Mouse (Mus musculus) embryonic facial prominence, embryonic 10.5 days (tissue): ENCODE data around the gene Ccr1l1. TPM values are rescaled to one million over a fixed set of nuclear protein-coding genes. Genes with fewer than 3 reads are reported as not detected.

Experiments
- DNase-seq: peaks from one replicate; pipeline ENCODE4 v3.0.0-alpha.2; 2017; ENCODE audit warnings: low spot score
- H3K27ac ChIP-seq: fragments of 300-500 bp; sonication (generic); replicated peaks from 2 replicates; pipeline ENCODE4 v1.5.1; 2016; ENCODE audit warnings: mild to moderate bottlenecking
- H3K27me3 ChIP-seq: fragments of 300-500 bp; sonication (generic); replicated peaks from 2 replicates; pipeline ENCODE4 v1.6.1; 2016; ENCODE audit warnings: low read depth, mild to moderate bottlenecking; ENCODE audit not compliant: poor library complexity, severe bottlenecking
- H3K36me3 ChIP-seq: fragments of 300-500 bp; sonication (generic); replicated peaks from 2 replicates; pipeline ENCODE4 v1.6.1; 2016; ENCODE audit warnings: mild to moderate bottlenecking, moderate library complexity
- H3K4me1 ChIP-seq: fragments of 300-500 bp; sonication (generic); 2 replicates; pipeline ENCODE4 v1.6.1; 2016
- H3K4me3 ChIP-seq: fragments of 300-500 bp; sonication (generic); 2 replicates; pipeline ENCODE4 v1.5.1; 2016; ENCODE audit warnings: mild to moderate bottlenecking, moderate library complexity
- H3K9me3 ChIP-seq: fragments of 300-500 bp; sonication (generic); 2 replicates; pipeline ENCODE4 v1.6.1; 2016; ENCODE audit warnings: mild to moderate bottlenecking
- WGBS: fragments of 180-500 bp; shearing (Covaris S2); methylation state at CpG from one replicate; pipeline ENCODE4 v1.1.7; 2016; 5-methylcytosine and 5-hydroxymethylcytosine counted together
- polyA plus RNA-seq: library from polyadenylated mRNA; unstranded; fragments of >200 nt; fragmentation: Nextera tagmentation; extraction: Ambion mirVana; gene quantifications from 2 replicates; pipeline ENCODE4 v1.2.1, GENCODE M21; 2016

Gene Ccr1l1
- polyA plus RNA-seq, 1 experiment from 2014 or later, result not detected

DNA sequence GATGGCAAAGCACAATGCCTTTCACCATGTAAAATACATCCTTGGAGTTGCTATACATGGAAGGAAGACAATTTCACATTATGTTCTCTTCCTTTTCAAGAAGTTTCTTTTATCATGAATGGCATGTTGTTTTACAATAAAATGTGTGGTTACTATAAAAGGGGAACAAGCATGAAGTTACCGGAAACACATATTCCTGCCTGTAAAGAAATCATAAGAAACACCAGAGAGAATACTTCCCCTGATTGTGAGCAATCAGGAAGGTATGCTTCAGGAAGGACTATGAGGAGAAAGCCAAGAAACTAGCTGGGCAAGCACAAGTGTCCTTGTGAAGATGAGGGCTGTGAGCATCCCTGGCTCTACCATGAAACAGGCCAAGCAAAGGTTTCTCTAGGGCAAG is 27.0 kb downstream of the Ccr1l1 start:
- no peaks in the 10 kb centered on the region for H3K27me3 ChIP-seq
- H3K9me3 ChIP-seq, result no peaks in the 10 kb centered on the region
- H3K4me3 ChIP-seq, result no peak overlapping the region
- 91% methylated on average over 1 of the region's 1 CpGs for WGBS
- H3K36me3 ChIP-seq, result no peaks in the 10 kb centered on the region
- no peak for DNase-seq
- H3K27ac ChIP-seq, result no peak overlapping the region
- no peaks in the 10 kb centered on the region for H3K4me1 ChIP-seq

DNA sequence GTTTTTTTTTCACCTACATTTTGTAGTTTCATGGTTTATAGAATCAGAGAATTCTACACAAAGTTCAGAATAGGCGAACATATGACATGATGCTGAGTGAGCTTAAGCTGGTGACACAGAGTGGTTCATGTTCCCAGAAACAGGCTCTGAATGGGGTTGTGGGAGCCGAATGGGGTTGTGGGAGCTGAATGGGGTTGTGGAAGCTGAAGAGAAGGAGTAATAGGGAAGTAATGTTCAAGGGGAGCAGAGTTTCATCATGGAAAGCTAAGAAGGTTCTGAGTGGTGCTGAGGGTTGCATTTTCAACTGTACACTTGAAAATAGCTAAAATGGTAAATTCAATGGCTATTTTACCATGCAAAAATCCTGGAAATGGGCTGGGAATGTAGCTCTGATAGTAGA is 28.8 kb downstream of the Ccr1l1 start:
- H3K27ac ChIP-seq, result no peak overlapping the region
- H3K4me1 ChIP-seq, result no peaks in the 10 kb centered on the region
- H3K9me3 ChIP-seq, result no peaks in the 10 kb centered on the region
- no peak overlapping the region for H3K4me3 ChIP-seq
- WGBS, result 89% methylated on average over 2 of the region's 2 CpGs
- no peaks in the 10 kb centered on the region for H3K36me3 ChIP-seq
- no peaks in the 10 kb centered on the region for H3K27me3 ChIP-seq
- DNase-seq, result no peak

DNA sequence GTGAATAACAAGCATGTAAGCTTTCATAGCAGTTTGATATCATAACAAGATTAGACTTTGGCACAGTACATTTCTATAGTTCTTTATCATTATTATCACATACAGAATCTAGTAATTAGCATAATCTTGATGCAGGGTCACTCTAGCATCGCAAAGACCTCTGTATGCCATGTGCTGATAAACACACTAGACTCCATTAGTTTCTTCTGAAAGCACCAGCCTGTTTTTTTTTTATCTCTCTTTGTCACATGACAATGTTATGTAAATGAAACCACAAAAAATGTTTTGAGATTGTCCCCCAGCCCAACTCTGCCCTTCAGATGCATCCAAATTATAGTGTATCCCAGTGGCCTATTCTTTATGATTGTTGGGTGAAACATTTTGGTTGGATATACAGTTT is 30.4 kb downstream of the Ccr1l1 start:
- WGBS, result 81% methylated on average over 1 of the region's 1 CpGs
- no peaks in the 10 kb centered on the region for H3K27me3 ChIP-seq
- H3K36me3 ChIP-seq, result no peaks in the 10 kb centered on the region
- no peak overlapping the region for H3K4me3 ChIP-seq
- no peak overlapping the region for H3K27ac ChIP-seq
- no peak for DNase-seq
- no peaks in the 10 kb centered on the region for H3K9me3 ChIP-seq
- H3K4me1 ChIP-seq, result no peaks in the 10 kb centered on the region

DNA sequence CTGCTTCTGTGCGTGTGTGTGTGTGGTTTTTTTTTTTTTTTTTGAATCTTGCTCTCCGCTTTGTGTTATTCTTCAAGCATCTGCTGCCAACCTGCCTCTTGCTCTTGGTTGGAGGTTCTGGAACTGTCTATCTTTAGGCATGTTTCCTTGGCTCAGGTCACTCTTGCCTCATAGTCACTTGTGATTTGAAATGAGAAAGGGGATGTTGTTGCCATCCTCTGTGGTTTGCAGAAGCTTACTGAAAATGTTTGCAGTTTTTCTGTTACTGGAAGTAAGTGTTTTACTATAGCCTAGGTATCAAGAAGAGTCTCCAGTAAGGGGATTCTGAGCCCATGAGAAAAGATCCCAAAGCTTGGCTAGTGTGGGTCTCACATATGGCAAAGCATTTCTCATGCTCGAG is 36.2 kb downstream of the Ccr1l1 start:
- H3K4me1 ChIP-seq, result no peaks in the 10 kb centered on the region
- WGBS, result 88% methylated on average over 3 of the region's 3 CpGs

DNA sequence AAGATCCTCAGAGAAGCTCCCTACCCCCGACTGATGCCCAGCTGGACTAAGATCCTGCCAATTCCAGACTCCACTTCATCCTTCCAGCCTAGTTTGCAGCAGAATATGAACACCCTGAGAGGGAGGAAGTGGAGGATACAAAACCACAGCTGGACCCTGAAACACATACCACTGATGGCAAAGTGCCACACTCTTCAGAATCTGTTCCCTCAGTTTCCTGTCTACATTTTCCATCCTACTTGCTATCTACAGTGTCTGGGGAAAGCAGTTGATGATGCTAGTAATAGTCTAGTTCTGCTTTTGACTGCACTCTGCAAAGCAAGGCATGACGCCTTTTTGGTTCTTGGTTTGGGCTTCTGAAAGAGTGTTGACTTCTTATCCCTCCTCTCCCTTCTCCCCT is 36.9 kb downstream of the Ccr1l1 start:
- H3K27me3 ChIP-seq, result no peaks in the 10 kb centered on the region
- 87% methylated on average over 2 of the region's 2 CpGs for WGBS

More for the DNA sequence above, 36.2 kb downstream of the Ccr1l1 start:
- DNase-seq, result no peak
- Histone ChIP-seq H3K27ac (no peak overlapping the region), H3K27me3 (no peaks in the 10 kb centered on the region), H3K4me3 (no peak overlapping the region), H3K9me3 (no peaks in the 10 kb centered on the region), H3K36me3 (no peaks in the 10 kb centered on the region)

DNA sequence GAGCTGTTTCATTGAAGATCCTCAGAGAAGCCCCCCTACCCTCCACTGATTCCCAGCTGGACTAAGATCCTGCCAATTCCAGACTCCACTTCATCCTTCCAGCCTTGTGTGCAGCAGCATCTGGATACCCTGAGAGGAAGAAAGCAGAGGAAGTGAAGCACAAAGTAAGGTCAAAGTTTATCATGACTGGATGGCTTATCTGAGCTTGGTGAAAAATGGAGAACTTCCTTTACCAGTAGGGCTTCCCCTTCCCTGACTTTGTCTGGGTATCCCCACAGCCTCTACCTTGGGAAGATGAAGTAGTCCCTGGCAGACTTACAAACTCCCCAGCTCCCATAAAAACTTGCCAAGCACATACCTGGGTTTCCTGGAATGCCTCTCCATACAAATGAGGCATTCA is 37.6 kb downstream of the Ccr1l1 start:
- DNase-seq, result no peak
- no peaks in the 10 kb centered on the region for H3K36me3 ChIP-seq
- no peaks in the 10 kb centered on the region for H3K9me3 ChIP-seq
- H3K4me1 ChIP-seq, result no peaks in the 10 kb centered on the region
- no peaks in the 10 kb centered on the region for H3K27me3 ChIP-seq
- H3K27ac ChIP-seq, result no peak overlapping the region
- H3K4me3 ChIP-seq, result no peak overlapping the region

More for the DNA sequence above, 36.9 kb downstream of the Ccr1l1 start:
- H3K36me3 ChIP-seq, result no peaks in the 10 kb centered on the region
- no peaks in the 10 kb centered on the region for H3K9me3 ChIP-seq
- no peak overlapping the region for H3K4me3 ChIP-seq
- DNase-seq, result no peak
- no peak overlapping the region for H3K27ac ChIP-seq
- no peaks in the 10 kb centered on the region for H3K4me1 ChIP-seq

DNA sequence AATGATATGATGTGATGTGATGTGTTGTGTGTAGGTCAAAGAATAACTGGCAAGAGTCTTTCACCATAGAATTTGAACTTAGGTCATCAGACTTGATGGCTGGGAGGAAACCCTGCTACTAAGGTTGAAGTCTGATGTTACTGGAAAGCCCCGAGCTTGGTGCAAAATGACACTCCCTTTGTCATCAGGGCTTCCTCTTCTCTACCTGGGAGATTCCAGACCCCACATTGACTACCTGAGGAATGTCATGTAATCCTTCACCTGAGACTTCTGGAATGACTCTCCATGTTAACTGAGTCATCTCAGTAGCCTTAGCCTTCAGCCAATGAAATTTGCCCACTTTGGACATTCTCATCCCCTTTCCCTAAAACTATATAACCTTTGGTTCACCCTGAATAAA is 38.0 kb downstream of the Ccr1l1 start:
- Histone ChIP-seq H3K4me3 (no peak overlapping the region), H3K9me3 (no peaks in the 10 kb centered on the region), H3K27me3 (no peaks in the 10 kb centered on the region), H3K27ac (no peak overlapping the region), H3K4me1 (no peaks in the 10 kb centered on the region), H3K36me3 (no peaks in the 10 kb centered on the region)
- DNase-seq, result no peak
- 74% methylated on average over 1 of the region's 1 CpGs for WGBS

DNA sequence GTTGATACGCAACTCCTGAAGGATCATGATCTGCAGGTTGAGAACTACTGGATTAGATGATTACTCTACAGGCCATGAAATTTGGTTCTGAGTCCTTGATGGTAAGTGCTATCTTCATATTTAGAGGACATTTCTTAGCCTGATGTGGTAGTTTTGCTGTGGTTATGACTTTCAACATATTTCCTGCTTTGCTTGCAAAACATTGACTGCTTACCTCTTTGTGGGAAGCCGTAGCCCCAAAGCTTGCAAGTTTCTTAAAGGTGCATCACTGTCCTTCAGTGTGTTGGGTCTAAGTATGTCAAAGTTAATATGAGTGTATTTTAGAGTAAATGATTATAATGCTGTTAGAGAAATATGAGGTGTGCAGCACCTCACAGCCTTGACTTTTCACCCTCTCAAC is 40.2 kb downstream of the Ccr1l1 start:
- H3K27me3 ChIP-seq, result no peaks in the 10 kb centered on the region
- no peaks in the 10 kb centered on the region for H3K9me3 ChIP-seq
- no peak overlapping the region for H3K4me3 ChIP-seq
- H3K27ac ChIP-seq, result no peak overlapping the region
- 96% methylated on average over 2 of the region's 2 CpGs for WGBS
- DNase-seq, result no peak
- no peaks in the 10 kb centered on the region for H3K36me3 ChIP-seq
- no peaks in the 10 kb centered on the region for H3K4me1 ChIP-seq

DNA sequence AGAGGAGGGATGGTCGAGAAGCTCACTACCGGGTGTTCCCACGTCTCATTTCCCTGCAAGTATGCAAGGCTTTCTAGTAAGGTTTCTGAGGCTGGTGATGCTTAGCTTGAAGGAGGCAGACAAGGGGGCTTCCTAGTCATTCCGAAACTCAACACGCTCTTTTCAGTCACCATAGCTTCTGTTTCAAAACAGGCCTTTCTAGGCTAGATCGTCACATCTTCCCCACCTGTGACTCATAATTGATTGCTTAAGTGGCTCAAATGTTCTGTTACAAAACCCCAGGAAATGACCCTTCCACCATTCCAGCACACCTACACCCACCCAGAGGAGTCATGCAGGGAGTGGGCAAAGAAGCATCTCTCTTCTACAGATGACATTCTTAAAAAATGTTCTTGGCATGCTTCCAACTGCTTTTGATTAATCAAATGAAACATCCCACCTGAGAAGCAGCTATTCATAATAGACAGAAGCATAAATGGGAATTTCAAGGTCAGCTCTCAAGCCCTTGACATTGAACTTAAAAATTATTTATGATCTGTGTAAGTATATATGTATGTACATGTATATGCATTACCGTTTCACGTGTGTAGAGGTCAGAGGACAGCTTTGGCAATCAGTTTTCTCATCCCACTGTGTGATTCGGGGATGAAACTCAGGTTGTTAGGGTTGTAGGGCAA is 41.5 kb downstream of the Ccr1l1 start:
- Histone ChIP-seq H3K27ac (no peak overlapping the region), H3K27me3 (no peaks in the 10 kb centered on the region), H3K4me1 (no peaks in the 10 kb centered on the region), H3K9me3 (no peaks in the 10 kb centered on the region), H3K4me3 (no peak overlapping the region), H3K36me3 (no peaks in the 10 kb centered on the region)
- WGBS, result 90% methylated on average over 9 of the region's 9 CpGs
- DNase-seq, result no peak

DNA sequence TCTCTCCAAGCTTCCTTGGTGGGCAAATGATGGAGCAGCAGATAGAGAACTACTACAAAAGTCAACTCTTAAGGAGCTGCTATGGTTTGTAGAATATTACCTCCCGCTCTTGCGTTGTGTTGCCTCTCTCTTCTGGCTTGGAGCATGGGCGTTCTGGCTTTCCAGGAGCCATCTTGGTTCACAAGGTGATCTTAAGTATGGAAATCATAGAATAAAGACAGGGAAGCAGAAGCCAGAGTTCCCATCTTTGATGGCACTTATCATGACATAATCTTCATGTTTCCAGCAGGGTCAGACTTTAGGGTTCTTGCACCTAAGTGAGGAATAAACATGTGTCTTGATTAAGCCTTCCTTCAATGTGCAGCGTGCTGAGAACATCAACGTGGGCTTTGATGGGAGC is 42.4 kb downstream of the Ccr1l1 start:
- 94% methylated on average over 5 of the region's 5 CpGs for WGBS
- Histone ChIP-seq H3K9me3 (no peaks in the 10 kb centered on the region), H3K27ac (no peak overlapping the region), H3K36me3 (no peaks in the 10 kb centered on the region), H3K4me3 (no peak overlapping the region), H3K27me3 (no peaks in the 10 kb centered on the region), H3K4me1 (no peaks in the 10 kb centered on the region)
- DNase-seq, result no peak

DNA sequence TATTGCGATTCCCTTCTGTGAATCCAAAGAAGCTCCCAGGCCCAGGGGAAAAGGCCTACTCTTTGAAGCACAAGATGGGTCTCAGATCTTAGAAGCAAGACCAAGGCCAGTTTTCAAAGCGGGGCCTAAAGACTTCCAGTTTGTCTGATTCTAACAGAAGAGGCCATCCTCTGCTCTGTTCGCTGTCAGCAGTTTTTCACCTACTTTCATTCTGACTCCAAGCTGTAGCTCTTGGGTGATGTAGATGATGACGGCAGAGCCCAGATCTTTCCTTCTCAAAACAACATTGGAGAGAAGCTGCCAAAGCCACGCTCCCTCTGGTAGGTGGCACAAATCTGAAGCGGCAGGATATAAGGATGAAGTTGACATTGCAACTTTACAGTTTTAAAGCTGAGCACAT is 42.9 kb downstream of the Ccr1l1 start:
- DNase-seq, result no peak
- Histone ChIP-seq H3K27me3 (no peaks in the 10 kb centered on the region), H3K4me1 (no peaks in the 10 kb centered on the region), H3K9me3 (no peaks in the 10 kb centered on the region), H3K4me3 (no peak overlapping the region), H3K27ac (no peak overlapping the region), H3K36me3 (no peaks in the 10 kb centered on the region)
- WGBS, result 93% methylated on average over 6 of the region's 6 CpGs

DNA sequence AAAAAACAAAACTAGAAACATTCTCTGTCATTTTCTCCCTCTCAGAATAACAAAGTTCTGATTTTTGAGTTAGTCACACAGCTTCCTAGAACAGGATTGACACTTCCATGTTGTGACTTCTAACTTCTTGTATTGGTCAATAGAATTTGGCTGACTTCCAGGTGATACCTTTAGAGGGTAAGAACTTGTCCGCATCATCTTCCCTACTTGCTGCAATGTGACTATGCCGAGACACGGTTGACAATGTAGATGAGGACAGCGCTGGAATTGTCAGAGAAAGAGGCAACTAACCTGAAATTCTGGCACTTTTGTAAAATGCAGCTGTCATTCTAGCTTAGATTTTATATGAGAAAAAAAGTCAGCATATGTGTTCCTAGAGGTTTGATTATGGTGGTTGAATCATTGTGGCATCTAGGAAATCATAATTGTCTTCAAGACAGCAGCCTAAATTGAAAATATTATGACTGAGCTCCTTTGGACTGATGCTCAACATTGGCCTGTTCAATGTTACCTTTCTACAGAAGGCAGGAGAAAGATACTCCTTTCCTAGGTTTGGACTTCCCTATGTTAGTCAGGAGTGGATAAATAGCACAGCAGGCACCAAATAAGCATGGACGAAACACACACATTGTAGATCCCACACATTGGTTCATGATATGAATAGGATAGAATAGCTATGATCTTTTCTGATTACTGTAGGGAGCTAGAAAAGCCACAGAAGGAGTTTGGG is 44.3 kb downstream of the Ccr1l1 start:
- H3K4me1 ChIP-seq, result peaks cover 2% of the 10 kb centered on the region
- no peaks in the 10 kb centered on the region for H3K27me3 ChIP-seq
- H3K9me3 ChIP-seq, result no peaks in the 10 kb centered on the region
- no peak overlapping the region for H3K4me3 ChIP-seq
- 93% methylated on average over 5 of the region's 5 CpGs for WGBS
- no peak for DNase-seq
- no peaks in the 10 kb centered on the region for H3K36me3 ChIP-seq
- H3K27ac ChIP-seq, result no peak overlapping the region

DNA sequence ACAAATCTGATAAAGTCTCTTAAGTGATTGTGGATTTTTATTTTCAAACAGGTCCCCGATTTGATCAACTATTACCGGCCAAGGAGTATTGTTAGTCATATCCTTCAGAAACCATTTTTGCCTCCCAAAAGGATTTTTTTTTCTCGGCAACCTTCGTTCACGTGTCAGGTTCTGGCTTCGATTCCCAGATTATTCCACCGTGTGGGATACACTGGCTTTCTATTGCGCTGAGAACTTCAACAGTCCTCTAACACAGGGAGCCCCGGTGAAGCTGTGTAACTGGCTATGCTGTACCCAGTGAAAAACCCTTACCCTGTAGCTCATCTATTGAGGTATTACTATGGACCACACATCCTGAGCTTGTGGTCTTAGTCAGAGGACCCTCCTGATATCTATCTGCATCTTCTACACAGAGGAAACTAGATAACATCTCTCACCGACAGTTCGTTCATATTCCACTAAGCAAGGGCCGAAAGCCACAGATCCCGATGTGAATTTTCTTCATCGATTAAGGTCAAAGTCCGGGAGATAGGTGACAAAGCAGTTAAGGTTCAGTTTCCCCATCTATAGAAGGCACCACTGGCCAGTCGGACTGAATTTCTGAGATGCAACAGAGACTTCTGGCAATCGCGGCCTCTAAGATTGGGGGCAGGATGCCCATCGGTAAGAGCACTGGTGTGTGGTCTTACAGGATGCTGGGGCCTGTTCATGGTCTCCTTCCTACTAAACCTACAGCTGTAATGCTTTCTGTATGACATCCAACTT is 45.1 kb downstream of the Ccr1l1 start:
- H3K4me1 ChIP-seq, result peaks cover 9% of the 10 kb centered on the region
- no peaks in the 10 kb centered on the region for H3K36me3 ChIP-seq
- H3K27me3 ChIP-seq, result no peaks in the 10 kb centered on the region
- H3K9me3 ChIP-seq, result no peaks in the 10 kb centered on the region
- H3K27ac ChIP-seq, result no peak overlapping the region
- no peak for DNase-seq
- H3K4me3 ChIP-seq, result no peak overlapping the region
- WGBS, result 92% methylated on average over 19 of the region's 19 CpGs
